Mouse (Mus musculus): Measurements from ENCODE around the gene Upf1.
A peak's percentile ranks its signal among the peaks of the same experiment; 100 is the strongest.

Gene Upf1

DNA sequence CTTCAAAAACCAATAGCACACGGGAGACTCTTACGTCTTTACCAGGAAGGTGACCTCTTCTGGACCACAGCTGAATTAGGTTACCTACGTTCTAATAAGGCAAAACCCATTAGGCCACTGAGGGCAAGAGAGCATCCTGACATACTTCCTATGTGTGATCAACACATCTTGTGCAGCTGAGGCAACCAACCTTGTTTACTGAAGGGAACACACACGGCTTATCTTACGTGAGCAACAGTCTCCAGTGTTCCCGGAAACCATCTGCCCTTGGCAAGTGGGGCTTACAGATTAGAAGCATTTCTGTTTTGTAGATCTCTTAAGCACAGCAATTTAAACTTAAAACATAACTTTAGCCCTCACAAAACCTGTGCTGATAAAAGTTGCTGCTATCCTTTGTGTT lies 25.6 kb downstream of the Upf1 start:
- DNase-seq (ENCODE audit: low spot score), result no peak

DNA sequence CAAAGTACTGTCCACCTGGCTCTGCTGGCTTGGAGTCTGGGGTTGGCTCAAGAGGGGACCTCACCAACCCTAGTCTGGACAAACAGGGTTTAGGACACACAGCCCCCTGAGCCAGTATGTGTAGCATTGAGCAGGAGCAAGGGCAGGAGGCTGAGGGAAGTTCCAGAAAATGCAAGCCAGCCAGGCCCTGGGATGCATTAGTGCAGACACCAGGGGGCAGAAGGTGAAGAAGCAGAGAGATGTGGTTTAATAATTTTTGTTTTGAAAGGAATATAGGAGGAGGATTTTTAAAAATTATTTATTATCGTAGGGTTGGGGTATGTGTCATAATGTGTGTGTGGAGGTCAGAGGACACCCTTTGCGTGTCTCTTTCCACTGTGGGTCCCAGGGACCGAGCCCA lies 29.4 kb downstream of the Upf1 start:
- no peak for DNase-seq (ENCODE audit: low spot score)

DNA sequence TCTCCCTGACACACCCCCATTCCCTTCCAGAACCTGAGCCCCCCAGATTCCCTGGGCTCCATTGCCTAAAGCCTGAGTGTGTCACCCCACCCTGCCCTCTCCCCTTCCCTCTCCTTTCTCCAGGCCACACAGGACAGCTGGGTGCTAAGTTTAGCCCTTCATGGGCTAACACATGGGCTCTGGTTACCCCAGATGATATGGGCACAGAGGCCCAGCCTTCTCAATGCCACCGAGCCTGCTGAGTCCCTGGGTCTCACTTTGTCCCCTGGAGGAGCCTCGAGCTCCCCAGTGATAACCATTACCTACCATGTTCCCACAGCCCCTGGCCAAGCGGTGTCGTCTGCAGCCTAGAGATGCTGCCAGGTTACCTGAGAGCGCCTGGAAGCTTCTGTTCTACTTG lies 35.2 kb downstream of the Upf1 start:
- no peak for DNase-seq (ENCODE audit: low spot score)

DNA sequence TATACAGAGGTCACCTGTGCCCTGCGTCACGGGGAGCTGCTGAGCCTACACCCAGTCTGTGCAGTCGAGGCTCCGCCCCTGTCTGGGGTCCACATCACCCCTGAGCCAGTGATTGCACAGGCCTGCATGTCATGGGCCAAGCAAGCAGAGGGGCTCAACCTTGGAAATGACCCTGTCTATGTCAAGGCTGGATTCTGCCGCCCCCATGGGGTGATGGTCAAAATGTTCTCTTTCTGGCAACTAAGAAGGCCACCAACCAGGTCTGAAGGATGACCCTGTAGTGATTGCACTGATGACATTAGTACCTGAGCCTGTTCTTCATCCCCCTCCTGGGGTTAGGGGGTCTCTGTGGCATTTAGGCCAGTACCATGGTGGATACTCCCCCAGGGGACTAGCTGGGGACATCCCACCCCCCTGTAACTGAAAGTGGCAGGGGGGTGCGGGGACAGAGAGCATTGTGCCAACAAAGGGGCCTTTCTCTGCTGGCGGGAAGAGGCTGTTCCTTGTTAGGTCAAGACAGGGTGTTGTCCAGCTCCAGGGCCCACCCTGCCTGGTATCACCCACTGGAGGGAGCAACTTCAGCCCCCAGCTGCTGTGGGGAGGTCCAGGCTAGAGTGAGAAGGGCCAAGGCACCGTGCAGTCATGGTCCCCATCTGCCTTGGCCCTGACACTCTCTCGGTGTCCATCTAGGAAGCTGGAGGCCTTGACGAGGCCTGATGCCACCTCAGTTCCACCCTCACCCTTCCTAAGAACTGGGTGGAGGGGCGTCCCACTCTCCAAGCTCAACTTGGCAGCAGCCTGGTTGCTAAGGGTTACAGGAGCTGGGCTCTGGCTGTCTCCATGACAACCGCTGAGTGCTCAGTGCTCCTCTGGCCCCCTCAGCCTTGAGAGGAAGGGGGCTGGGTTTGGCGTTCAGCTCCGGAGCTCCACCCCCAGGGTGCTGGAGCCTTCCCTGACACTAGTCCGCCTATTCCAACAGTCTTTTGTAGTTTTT lies 36.3 kb downstream of the Upf1 start:
- peak; percentile 95 for DNase-seq (ENCODE audit: low spot score)

DNA sequence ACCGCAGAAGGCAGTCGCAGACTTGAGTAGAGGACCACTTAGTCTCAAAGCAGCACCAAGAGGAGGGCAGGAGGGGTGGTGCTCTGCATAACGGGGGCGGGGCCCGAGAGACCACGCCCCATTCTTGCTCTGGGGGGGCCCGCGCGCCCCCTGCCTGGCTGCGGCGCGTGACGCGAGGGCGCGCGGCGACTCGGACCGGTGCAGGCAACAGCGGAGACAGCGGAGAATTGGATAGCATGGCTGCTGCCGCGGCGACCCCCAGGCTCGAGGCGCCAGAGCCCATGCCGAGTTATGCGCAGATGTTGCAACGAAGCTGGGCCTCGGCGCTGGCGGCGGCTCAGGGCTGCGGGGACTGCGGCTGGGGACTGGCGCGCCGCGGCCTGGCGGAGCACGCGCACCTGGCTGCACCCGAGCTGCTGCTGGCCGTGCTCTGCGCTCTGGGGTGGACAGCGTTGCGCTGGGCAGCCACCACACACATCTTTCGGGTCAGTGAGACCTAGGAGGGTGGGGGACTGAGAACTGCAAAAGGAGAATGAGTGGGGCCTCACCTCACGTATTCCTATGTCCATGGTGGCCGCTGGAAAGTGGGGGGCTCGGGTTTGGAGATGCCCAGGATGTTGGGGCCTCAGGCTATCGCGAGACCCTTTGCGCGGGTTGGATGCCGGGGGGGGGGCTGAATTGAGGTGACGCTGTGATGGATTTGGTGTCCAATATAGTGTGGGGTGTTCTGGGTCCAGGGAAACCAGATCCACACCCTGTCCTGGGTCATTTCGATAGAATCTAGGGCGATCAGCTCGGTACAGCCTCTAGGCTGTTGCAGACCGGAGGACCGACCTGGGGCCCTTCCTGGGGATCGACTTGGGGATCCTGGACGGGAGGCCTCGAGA lies 37.2 kb downstream of the Upf1 start, which contains the start of gene Cers1:
TSS of gene Cers1 (plus strand) at position 152 of the 887 bp plus-strand sequence.
- DNase-seq (ENCODE audit: low spot score), result peak; percentile 77

DNA sequence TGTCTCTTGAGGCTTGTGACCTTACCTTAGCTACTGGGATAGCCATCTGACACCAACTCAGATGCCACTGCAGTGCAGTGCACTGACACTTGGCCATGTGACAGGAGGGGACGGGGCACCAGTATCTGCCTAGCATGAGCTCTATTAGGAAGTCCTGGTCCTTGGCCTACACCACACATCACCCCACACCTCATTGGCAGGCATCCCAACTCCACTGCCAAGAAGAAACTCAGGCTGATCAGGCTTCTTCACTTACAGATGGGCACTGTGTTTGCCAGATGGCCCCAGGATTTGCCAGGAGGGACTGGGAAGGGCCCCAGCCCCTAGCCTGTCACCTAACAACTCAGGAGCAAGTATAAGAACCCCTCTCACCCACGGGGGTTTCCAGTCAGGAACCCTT lies 39.7 kb downstream of the Upf1 start:
- DNase-seq (ENCODE audit: low spot score), result no peak

DNA sequence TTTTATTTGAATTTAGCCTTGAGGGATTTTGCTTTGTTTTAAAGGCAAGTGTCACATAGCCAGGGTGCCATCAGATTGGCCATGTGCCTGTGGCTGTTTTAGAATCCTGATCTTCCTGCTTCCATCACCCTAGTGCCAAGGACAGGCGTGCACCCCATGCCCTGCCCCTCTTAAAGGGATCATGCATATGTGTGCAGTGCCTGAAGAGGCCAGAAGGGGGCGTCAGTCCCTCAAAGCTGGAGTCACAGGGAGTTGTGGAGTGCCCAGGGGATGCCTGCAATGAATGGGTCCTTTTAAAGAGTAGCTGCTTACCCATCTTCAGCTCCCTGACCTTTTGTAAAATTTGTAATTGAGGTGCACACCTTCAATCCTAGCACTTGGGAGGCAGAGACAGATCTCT lies 43.8 kb downstream of the Upf1 start:
- DNase-seq (ENCODE audit: low spot score), result peak; percentile 63

DNA sequence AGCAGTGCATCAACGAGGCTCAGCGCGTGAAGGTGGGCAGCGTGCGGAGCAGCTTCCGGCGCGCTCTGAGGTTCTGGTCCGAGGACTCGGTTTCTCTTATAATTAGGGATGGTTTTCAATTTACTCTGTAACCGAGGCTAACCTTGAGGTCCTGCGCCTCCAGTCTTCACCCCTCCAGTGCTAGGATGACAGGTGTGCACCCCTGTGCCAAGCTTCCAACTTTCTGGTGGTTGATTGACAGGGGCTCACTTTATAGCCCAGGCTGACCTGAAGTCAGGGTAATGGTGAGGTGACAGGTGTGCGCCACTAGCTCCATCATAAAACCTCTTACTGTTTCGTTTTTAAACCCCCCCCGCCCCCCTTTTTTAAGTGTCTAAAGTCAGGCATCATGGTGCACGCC lies 50.2 kb downstream of the Upf1 start:
- DNase-seq (ENCODE audit: low spot score), result no peak

DNA sequence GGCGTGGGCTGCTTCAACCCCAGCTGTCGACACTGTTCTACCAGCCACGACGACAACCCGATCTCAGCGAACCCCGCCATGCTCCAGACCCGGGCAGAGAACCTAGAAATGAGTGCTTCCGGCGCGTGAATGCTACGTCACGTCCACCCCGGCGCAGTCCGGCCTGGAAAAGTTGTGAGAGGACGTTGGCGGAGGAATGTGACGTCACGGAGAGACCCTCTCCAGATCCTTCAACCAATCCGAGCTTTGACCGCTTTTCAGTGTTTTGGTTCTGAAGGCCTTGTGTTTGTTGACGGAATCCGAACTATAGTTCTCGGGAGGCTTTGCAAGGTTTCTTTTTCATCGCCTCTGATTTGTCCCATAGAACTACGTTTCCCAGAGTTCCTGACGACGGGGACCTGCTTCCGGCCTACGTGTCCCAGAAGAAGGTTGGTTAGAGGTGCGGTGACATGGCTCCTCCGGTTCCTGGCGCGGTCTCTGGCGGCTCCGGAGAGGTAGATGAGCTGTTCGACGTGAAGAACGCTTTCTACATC lies 50.7 kb downstream of the Upf1 start, which contains the start of the genes Ddx49 and Cope:
TSS of gene Ddx49 (minus strand) at position 132 of the 533 bp plus-strand sequence.
TSS of gene Cope (plus strand) at position 161 of the 533 bp plus-strand sequence.
- DNase-seq (ENCODE audit: low spot score), result peak; percentile 95

DNA sequence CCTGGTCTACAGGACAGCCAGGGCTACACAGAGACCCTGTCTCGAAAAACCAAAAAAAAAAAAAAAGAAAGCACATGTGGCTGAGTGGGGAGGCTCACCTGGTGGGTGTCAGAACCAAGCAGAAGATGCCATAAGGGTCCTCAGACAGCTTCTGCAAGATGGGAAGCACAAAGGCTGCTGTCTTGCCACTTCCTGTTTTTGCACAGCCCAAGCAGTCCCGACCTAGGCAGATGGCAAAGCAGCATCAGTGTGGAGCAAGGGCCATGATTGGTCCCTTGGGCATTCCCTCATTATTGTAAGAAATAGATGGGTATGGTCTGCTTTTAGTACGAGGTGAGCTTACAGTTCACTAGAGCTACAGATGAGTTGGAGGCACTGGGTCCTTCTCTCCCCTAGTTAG lies 52.2 kb downstream of the Upf1 start:
- DNase-seq (ENCODE audit: low spot score), result no peak

DNA sequence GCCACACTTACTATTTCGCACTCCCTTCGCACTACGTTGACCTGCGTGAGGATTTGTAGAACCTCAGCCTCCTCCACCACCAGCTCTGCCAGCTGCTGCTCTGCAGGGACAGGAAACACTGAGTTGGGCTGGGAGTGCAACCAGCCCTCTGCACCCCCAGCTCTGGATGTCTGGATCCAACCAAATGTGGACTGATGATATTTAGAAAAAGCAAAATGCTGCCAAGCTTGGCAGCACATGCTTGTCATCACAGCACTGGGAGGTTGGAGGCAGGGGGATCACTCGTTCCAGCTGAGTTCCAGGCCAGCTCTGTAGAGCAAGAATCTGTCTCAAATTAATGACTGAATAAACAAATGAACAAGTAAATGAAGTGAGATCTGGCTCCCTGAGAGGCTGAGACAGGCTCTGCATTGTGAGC lies 59.1 kb downstream of the Upf1 start:
- no peak for DNase-seq (ENCODE audit: low spot score)

DNA sequence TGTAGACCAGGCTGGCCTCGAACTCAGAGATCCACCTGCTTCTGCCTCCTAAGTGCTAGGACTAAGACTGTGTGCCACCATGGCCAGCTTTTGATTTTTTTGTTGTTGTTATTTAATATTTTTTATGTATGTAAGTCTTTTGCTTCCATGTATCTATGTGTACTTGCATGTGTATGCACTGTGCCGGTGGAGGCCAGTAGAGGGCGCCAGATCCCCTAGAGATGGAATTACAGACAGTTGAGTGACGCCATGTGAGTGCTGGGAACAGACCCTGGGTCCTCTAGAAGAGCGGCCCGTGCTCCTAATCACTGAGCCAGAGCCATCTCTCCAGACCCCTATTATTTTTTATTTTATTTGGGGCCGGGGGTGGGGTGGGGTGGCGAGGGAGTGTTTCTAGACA lies 66.3 kb downstream of the Upf1 start:
- no peak for DNase-seq (ENCODE audit: low spot score)

DNA sequence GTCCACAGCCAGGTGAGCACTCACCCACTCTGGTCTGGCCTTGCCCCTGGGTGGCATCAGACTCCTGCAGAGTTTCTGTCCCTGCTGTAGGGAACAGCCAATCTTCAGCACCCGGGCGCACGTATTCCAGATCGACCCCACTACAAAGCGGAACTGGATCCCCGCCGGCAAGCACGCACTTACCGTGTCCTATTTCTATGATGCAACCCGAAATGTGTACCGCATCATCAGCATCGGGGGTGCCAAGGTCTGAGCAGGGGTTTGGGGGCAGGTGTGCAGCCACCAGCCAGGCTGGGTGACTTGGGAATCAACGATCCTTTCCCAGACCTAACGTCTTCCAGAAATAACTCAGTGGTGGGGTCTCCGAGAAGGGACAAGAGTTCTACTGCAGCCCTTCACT lies 67.8 kb downstream of the Upf1 start:
- no peak for DNase-seq (ENCODE audit: low spot score)

DNA sequence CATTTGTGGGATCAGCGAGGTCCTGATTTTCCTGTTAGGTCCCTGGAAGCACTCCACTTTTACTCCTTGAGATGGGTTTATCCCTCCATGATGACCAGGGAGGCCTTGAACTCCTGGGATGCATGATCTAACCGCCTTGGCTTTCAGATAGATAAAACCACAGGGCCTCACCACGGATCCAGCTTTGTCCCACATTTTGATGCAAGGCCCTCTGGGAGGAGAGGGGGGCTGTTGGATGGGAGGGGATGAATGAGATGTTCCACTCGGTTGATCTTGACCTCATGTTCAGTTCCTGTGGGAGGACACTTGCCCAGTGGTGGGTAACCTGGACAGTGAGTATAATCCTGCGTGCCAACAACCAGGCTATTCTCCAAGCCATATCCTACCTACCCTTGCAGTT lies 68.7 kb downstream of the Upf1 start:
- DNase-seq (ENCODE audit: low spot score), result no peak

DNA sequence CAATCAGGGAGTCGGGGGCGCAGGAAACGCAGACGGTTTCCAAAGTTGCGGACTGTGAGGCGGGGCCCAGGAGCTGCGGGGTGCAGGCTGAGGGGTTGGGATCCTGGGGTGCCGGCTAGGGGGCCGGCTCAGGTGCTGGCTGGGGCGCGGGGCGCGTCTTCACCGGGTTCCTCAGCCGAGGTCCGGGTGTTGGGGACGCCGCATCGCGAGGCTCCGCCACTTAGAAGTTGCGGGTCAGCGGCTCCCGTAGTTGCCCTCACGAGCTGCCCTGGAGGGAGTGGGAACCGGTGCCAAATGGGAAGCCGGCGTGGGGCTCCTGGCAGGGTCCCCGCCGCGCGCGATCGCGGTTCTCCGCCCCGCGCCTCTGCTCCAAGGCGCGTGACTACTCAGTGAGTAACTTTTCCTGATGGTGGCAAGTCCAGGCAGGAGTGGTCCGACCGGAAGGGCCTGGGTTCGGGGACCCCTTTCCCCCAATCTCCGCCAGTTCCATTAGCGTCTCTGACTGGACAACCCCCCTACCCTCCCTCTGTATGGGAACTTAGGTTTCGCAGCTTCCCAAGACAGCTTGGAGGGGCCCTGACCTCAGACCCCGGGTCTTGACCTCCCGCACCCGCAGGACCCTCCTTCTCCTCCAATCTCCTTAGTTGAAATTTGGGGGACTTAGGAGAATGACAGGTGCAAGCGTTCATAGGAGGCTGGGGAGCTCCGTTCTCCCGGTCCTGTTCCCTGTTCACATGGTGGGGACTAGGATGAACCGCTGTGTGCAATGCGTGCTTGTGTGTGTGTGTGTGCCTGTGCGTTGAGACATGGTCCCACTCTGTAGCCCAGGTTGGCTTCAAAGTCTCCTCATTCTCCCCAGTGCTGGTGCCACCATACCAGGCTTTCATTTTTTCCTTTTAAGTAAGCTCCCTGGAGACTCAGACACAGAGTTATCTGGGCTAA lies 69.7 kb downstream of the Upf1 start:
- DNase-seq (ENCODE audit: low spot score), result peak; percentile 19

DNA sequence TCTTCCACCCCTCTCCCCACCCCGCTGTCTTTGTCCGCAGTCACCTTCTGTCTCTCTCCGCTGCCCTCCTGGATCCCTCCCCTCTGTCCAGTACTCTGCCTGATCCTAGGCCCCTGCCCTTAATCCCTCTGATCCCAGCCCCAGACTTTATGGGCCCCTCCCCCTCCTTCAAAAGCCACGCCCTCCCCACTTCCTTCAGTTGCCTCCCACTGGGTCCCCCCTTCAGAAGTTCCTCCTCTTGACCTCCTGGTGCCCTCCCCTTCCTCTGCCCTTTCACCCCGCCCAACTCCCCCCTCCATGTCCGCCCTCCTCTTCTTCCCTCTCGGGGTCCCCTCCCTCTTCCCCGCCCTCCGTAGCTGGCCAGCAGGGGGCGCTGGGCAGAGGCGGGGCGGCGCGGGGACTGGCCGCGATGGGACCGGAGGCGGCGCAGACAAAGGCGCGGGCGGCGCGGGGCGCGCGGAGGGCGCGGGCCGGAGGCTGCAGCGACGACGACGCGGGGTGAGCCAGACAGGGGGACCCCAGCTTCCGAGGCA lies 70.4 kb downstream of the Upf1 start, which contains the start of gene Homer3:
TSS of gene Homer3 (plus strand) at position 225 of the 533 bp plus-strand sequence.
- DNase-seq (ENCODE audit: low spot score), result peak; percentile 91

Measured in retina, embryonic 14.5 days (tissue).